Mouse (Mus musculus) G1E (cell line): ENCODE results near the gene Prf1. TPM values are rescaled to one million over a fixed set of nuclear protein-coding genes. Genes with fewer than 3 reads are reported as not detected.

ENCODE experiments used
- ATAC-seq: 2 replicates; pipeline ENCODE4 v1.8.0; 2016; ENCODE audit warnings: mild to moderate bottlenecking; ENCODE audit not compliant: insufficient number of reproducible peaks, poor library complexity, low FRiP score, severe bottlenecking; ENCODE audit errors: extremely low read depth
- DNase-seq: peaks from one replicate; pipeline ENCODE4 v3.0.0; 2012; ENCODE audit warnings: low spot score
- H3K27me3 ChIP-seq: 2 replicates; pipeline ENCODE4 v1.6.1; 2012; ENCODE audit warnings: mild to moderate bottlenecking, low read length, inconsistent platforms; ENCODE audit not compliant: insufficient read depth
- H3K36me3 ChIP-seq: replicated peaks from 2 replicates; pipeline ENCODE3; 2012; ENCODE audit warnings: mild to moderate bottlenecking, inconsistent platforms
- H3K4me1 ChIP-seq: 2 replicates; pipeline ENCODE4 v1.6.1; 2012; ENCODE audit warnings: low read depth, low read length, inconsistent platforms, mixed read lengths; ENCODE audit not compliant: insufficient read depth
- H3K4me3 ChIP-seq: 2 replicates; pipeline ENCODE4 v1.5.1; 2012; ENCODE audit warnings: low read depth, mild to moderate bottlenecking, inconsistent platforms, low read length, moderate library complexity, mixed read lengths
- H3K9me3 ChIP-seq: replicated peaks from 2 replicates; pipeline ENCODE4 v1.6.1; 2012; ENCODE audit warnings: inconsistent platforms
- CTCF ChIP-seq: IDR thresholded peaks from 2 replicates; pipeline ENCODE4 v1.5.1; 2012; ENCODE audit warnings: low read depth, low read length, inconsistent platforms, mixed read lengths
- GATA1 ChIP-seq: IDR thresholded peaks from 2 replicates; pipeline ENCODE4 v1.6.1; 2012; ENCODE audit warnings: borderline replicate concordance, low read length, inconsistent platforms, mixed read lengths
- GATA2 ChIP-seq: IDR thresholded peaks from 2 replicates; pipeline ENCODE4 v1.6.1; 2012; ENCODE audit warnings: low read depth, low read length, inconsistent platforms, borderline replicate concordance
- POLR2AphosphoS5 ChIP-seq: IDR thresholded peaks from 2 replicates; pipeline ENCODE4 v1.6.1; 2012; ENCODE audit warnings: low read depth, low read length, inconsistent platforms; ENCODE audit not compliant: insufficient replicate concordance
- TAL1 ChIP-seq: conservative IDR thresholded peaks from 2 replicates; pipeline ENCODE4 v1.6.1; 2012; ENCODE audit warnings: low read depth, low read length, inconsistent platforms, mixed read lengths
- polyA plus RNA-seq: library from polyadenylated mRNA; stranded (reverse); fragments of >175 nt; gene quantifications from 2 replicates; pipeline ENCODE4 v1.2.3, GENCODE M21; 2012
- total RNA-seq, 2 experiments: library from RNA; stranded (forward) in 1 of 2; stranded (reverse) in 1 of 2; fragments of 200-1000 nt in 1 of 2; fragments of >200 nt in 1 of 2; fragmentation: Nextera tagmentation in 1 of 2; gene quantifications; 2 replicates each; pipeline ENCODE4 v1.2.3; 2014 to 2017

Gene Prf1
- total and polyA plus RNA-seq, 3 experiments, result 0.05 TPM; not detected in 2

DNA sequence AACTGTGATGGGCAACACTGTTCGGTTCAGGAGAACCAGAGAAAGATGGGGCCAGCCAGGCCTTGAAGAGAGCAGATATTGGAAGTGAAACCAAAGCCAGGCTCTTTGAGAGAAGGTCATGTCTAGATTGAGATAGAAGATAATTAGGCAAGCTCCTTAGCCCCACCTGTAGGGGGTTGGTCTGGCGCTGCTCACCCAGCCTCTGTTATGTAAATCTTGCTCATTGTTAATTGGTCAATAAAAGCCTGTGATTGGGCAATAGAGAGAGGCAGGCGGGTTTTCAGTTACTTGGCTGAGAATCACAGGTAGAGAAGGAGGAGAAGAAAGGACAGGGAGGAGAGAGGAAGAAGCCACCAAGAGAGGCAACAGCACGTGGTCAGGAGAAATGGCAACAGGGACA, 53.6 kb downstream of the Prf1 start:
- no peak for ATAC-seq
- DNase-seq, result no peak
- no peaks in the 10 kb centered on the region for H3K9me3 ChIP-seq
- no peaks in the 10 kb centered on the region for H3K36me3 ChIP-seq
- TF ChIP-seq POLR2AphosphoS5, result no peak
- no peak for TF ChIP-seq CTCF
- TF ChIP-seq GATA1, result no peak
- no peak for TF ChIP-seq TAL1
- TF ChIP-seq GATA2, result no peak
- H3K4me3 ChIP-seq, result no peak overlapping the region
- no peaks in the 10 kb centered on the region for H3K4me1 ChIP-seq
- no peaks in the 10 kb centered on the region for H3K27me3 ChIP-seq

Other genes starting within 250 kb of the Prf1 start
- gene Pcbd1, start 208.5 kb upstream of the Prf1 start, total RNA-seq (2014; fragmentation: Nextera tagmentation), result not detected in 2 replicates
- not detected in 2 replicates for gene Pcbd1, start 208.5 kb upstream of the Prf1 start, total RNA-seq (2017)
- not detected in 2 replicates for gene Pcbd1, start 208.5 kb upstream of the Prf1 start, polyA plus RNA-seq
- gene Sgpl1, start 150.1 kb upstream of the Prf1 start, total RNA-seq (2014; fragmentation: Nextera tagmentation), result not detected in 2 replicates
- 0.22 TPM in 1 of 2 replicates, not detected in the other for gene Sgpl1, start 150.1 kb upstream of the Prf1 start, total RNA-seq (2017)
- not detected in 2 replicates for gene Sgpl1, start 150.1 kb upstream of the Prf1 start, polyA plus RNA-seq
- gene Tbata, start 125.9 kb upstream of the Prf1 start, total RNA-seq (2014; fragmentation: Nextera tagmentation), result not detected in 2 replicates
- not detected in 2 replicates for gene Tbata, start 125.9 kb upstream of the Prf1 start, total RNA-seq (2017)
- not detected in 2 replicates for gene Tbata, start 125.9 kb upstream of the Prf1 start, polyA plus RNA-seq
- not detected in 2 replicates for gene Adamts14, start 24.4 kb upstream of the Prf1 start, total RNA-seq (2014; fragmentation: Nextera tagmentation)
- not detected in 2 replicates for gene Adamts14, start 24.4 kb upstream of the Prf1 start, total RNA-seq (2017)
- gene Adamts14, start 24.4 kb upstream of the Prf1 start, polyA plus RNA-seq, result not detected in 2 replicates
- not detected in 2 replicates for gene Pald1, start 85.7 kb downstream of the Prf1 start, total RNA-seq (2014; fragmentation: Nextera tagmentation)
- gene Pald1, start 85.7 kb downstream of the Prf1 start, total RNA-seq (2017), result not detected in 2 replicates
- gene Pald1, start 85.7 kb downstream of the Prf1 start, polyA plus RNA-seq, result 0.03 TPM in 1 of 2 replicates, not detected in the other
- not detected in 2 replicates for gene Nodal, start 120.1 kb downstream of the Prf1 start, total RNA-seq (2014; fragmentation: Nextera tagmentation)
- gene Nodal, start 120.1 kb downstream of the Prf1 start, total RNA-seq (2017), result not detected in 2 replicates
- not detected in 2 replicates for gene Nodal, start 120.1 kb downstream of the Prf1 start, polyA plus RNA-seq
- gene Eif4ebp2, start 154.8 kb downstream of the Prf1 start, total RNA-seq (2014; fragmentation: Nextera tagmentation), result 184 and 214 TPM in 2 replicates
- gene Eif4ebp2, start 154.8 kb downstream of the Prf1 start, total RNA-seq (2017), result 8.9 and 9.4 TPM in 2 replicates
- gene Eif4ebp2, start 154.8 kb downstream of the Prf1 start, polyA plus RNA-seq, result 96.4 and 118 TPM in 2 replicates
- gene Lrrc20, start 178.0 kb downstream of the Prf1 start, total RNA-seq (2014; fragmentation: Nextera tagmentation), result 7.4 and 7.7 TPM in 2 replicates
- gene Lrrc20, start 178.0 kb downstream of the Prf1 start, total RNA-seq (2017), result 4.2 TPM in 2 replicates
- 8.4 and 11.1 TPM in 2 replicates for gene Lrrc20, start 178.0 kb downstream of the Prf1 start, polyA plus RNA-seq